16 mouse cellular contexts compared by ENCODE assay signal in genomic region chr4:148818161-148818560, GRCm38 (mm10).
"Had no signal": no experiment of that assay in that cellular context is flagged by ENCODE, and none has a peak within 500 bp of the region (broad histone marks: within the 10 kb centered on the region; RNA-seq: fewer than 3 reads in every experiment).

No protein-coding gene starts in this region.

- H3K4me3 ChIP-seq: kidney, embryonic 15.5 days; left cerebral cortex, adult 2 months; limb, embryonic 10.5 days; liver, embryonic 15.5 days; midbrain, embryonic 10.5 days; neural tube, embryonic 13.5 days had no signal

- DNase-seq: kidney, postnatal 14 days; lung, adult 2 months; lung, postnatal 36 days; midbrain, embryonic 14.5 days; retina, postnatal 1 day; right cerebral cortex, postnatal 14 days; thymus, adult 18-20 months; thymus, postnatal 14 days had no signal

- H3K9ac ChIP-seq: kidney, embryonic 15.5 days; liver, embryonic 15.5 days; neural tube, embryonic 13.5 days had no signal

- H3K36me3 ChIP-seq: kidney, embryonic 15.5 days; limb, embryonic 10.5 days; liver, embryonic 15.5 days; midbrain, embryonic 10.5 days; neural tube, embryonic 13.5 days had no signal

- H3K9me3 ChIP-seq: kidney, embryonic 15.5 days; limb, embryonic 10.5 days; liver, embryonic 15.5 days; neural tube, embryonic 13.5 days had no signal

- ATAC-seq: lung, postnatal 0 days had no signal

- H3K27ac ChIP-seq: kidney, embryonic 15.5 days; left cerebral cortex, adult 2 months; limb, embryonic 10.5 days; liver, embryonic 15.5 days; midbrain, embryonic 10.5 days; neural tube, embryonic 13.5 days had no signal

- H3K4me2 ChIP-seq: kidney, embryonic 15.5 days; liver, embryonic 11.5 days; liver, embryonic 15.5 days; neural tube, embryonic 13.5 days had no signal

- H3K4me1 ChIP-seq: liver, embryonic 15.5 days had no signal
